Mouse (Mus musculus) ES-Bruce4 (cell line): ENCODE results near the gene Gpn1. TPM values are rescaled to one million over a fixed set of nuclear protein-coding genes. Genes with fewer than 3 reads are reported as not detected.
"Not testable (repeated sequence)": the region's sequence is repeated elsewhere in the genome, so short reads cannot be mapped to it uniquely, and the experiment has no call there.

Source experiments
- H3K27ac ChIP-seq: 2 replicates; pipeline ENCODE4 v1.5.1; 2012; ENCODE audit warnings: low read length, inconsistent platforms; ENCODE audit not compliant: insufficient read depth
- H3K27me3 ChIP-seq: 2 replicates; pipeline ENCODE4 v1.6.1; 2012; ENCODE audit warnings: mild to moderate bottlenecking, low read length, inconsistent platforms; ENCODE audit not compliant: control insufficient read depth, poor library complexity, insufficient read depth, severe bottlenecking
- H3K36me3 ChIP-seq: 2 replicates; pipeline ENCODE4 v1.6.1; 2012; ENCODE audit warnings: inconsistent platforms, mild to moderate bottlenecking, low read length, moderate library complexity; ENCODE audit not compliant: control insufficient read depth, poor library complexity, insufficient read depth, severe bottlenecking
- H3K4me1 ChIP-seq: one replicate; pipeline ENCODE4 v1.8.1; 2011; ENCODE audit warnings: low read length; ENCODE audit not compliant: control insufficient read depth, insufficient read depth
- H3K4me3 ChIP-seq: 2 replicates; pipeline ENCODE4 v1.5.1; 2011; ENCODE audit warnings: low read depth, mild to moderate bottlenecking, low read length
- H3K9ac ChIP-seq: 2 replicates; pipeline ENCODE4 v1.6.1; 2012; ENCODE audit warnings: low read depth, mild to moderate bottlenecking, inconsistent platforms; ENCODE audit not compliant: poor library complexity, severe bottlenecking
- H3K9me3 ChIP-seq: replicated peaks from 2 replicates; pipeline ENCODE4 v1.6.1; 2012; ENCODE audit warnings: mild to moderate bottlenecking, low read length, inconsistent platforms; ENCODE audit not compliant: control insufficient read depth, poor library complexity, insufficient read depth, severe bottlenecking
- CTCF ChIP-seq: IDR thresholded peaks from one replicate; pipeline ENCODE4 v1.8.1; 2011; ENCODE audit warnings: low read depth, low read length
- EP300 ChIP-seq: IDR thresholded peaks from 2 replicates; pipeline ENCODE4 v1.6.1; 2011; ENCODE audit warnings: low read depth, low read length; ENCODE audit not compliant: insufficient read depth
- POLR2A ChIP-seq: IDR thresholded peaks from one replicate; pipeline ENCODE4 v1.8.1; 2011; ENCODE audit warnings: low read length; ENCODE audit not compliant: insufficient read depth
- polyA plus RNA-seq: library from polyadenylated mRNA; stranded (reverse); fragments of >200 nt; gene quantifications from 2 replicates; pipeline ENCODE4 v1.2.4, GENCODE M21; 2011; ENCODE audit warnings: low read depth; ENCODE audit not compliant: missing spikeins, insufficient read depth, insufficient read length

Gpn1 gene
- polyA plus RNA-seq, 1 experiment, result 54.8 TPM

DNA sequence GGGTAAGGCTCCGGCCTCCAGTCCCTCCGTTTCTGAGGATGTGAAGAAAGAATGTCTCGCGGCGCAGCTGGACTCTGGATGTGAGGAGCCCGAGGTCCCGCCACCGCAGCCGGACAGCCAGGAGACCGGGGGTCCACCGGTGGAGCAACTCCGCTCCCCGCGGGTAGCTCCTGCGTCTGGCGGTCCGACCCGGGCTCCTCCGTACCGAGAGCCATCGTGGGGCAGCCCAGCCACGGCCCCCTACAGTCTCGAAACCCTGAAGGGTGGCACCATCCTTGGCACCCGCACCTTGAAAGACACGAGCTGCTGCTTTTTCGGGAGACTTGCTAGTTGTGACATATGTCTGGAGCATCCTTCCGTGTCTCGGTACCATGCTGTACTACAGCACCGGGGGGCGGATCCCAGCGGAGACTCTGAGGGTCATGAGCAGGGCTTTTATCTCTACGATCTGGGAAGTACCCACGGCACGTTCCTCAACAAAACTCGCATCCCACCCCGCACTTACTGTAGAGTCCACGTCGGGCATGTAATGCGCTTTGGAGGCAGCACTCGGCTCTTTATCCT lies 32.7 kb downstream of the Gpn1 start:
- no peak for TF ChIP-seq POLR2A
- no peak for TF ChIP-seq EP300
- TF ChIP-seq CTCF, result no peak
- Histone ChIP-seq H3K27ac (no peak overlapping the region), H3K36me3 (peaks cover 17% of the 10 kb centered on the region; the same call in 1 of the 2 replicates), H3K27me3 (no peaks in the 10 kb centered on the region), H3K4me1 (no peaks in the 10 kb centered on the region), H3K9ac (peak overlapping the region; percentile 78), H3K9me3 (no peaks in the 10 kb centered on the region), H3K4me3 (peak overlapping the region; percentile 100)

- H3K27me3 ChIP-seq, H3K4me1 ChIP-seq, H3K9me3 ChIP-seq, H3K27ac ChIP-seq: not testable (repeated sequence)
- peaks cover 20% of the 10 kb centered on the region; the same call in 1 of the 2 replicates for H3K36me3 ChIP-seq
- peak within 1 kb of the TSS; percentile 100 for H3K4me3 ChIP-seq
- peak within 1 kb of the TSS; percentile 78 for H3K9ac ChIP-seq
These were observed 33.2 kb downstream of the Gpn1 start, which contains the start of gene Supt7l for GRCm38 (mm10) chr5:31527707-31528106. Supt7l (minus strand) TSS chr5:31527807.

- Histone ChIP-seq H3K36me3 (peaks cover 22% of the 10 kb centered on the region; the same call in 1 of the 2 replicates), H3K4me1 (no peaks in the 10 kb centered on the region), H3K9me3 (no peaks in the 10 kb centered on the region), H3K9ac (no peak overlapping the region), H3K27ac (no peak overlapping the region), H3K27me3 (no peaks in the 10 kb centered on the region), H3K4me3 (no peak overlapping the region)
- TF ChIP-seq CTCF (no peak), POLR2A (no peak), EP300 (no peak)
These were observed 34.0 kb downstream of the Gpn1 start for GRCm38 (mm10) chr5:31528560-31528959.

DNA sequence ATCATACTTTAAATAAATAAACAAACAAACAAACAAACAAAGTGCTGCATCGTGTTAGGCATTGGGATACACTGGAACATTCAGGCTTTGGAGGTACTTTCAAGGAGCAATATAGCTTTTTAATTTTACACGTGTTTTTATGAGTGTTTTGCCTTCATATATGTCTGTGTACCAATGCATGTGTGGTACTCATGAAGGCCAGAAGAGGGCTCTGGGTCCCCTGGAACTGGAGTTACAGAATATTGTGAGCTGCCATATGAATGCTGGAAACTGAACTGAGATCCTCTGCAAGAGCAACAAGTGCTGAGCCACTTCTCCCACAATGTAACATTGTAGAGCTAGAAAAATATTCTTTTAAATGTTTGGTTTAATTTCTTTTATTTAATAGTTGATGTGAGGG lies 40.7 kb downstream of the Gpn1 start:
- Histone ChIP-seq H3K4me3 (no peak overlapping the region), H3K27me3 (no peaks in the 10 kb centered on the region), H3K36me3 (peaks cover 46% of the 10 kb centered on the region), H3K9ac (no peak overlapping the region), H3K9me3 (no peaks in the 10 kb centered on the region), H3K4me1 (no peaks in the 10 kb centered on the region), H3K27ac (no peak overlapping the region)
- TF ChIP-seq CTCF, result no peak
- no peak for TF ChIP-seq EP300
- no peak for TF ChIP-seq POLR2A

DNA sequence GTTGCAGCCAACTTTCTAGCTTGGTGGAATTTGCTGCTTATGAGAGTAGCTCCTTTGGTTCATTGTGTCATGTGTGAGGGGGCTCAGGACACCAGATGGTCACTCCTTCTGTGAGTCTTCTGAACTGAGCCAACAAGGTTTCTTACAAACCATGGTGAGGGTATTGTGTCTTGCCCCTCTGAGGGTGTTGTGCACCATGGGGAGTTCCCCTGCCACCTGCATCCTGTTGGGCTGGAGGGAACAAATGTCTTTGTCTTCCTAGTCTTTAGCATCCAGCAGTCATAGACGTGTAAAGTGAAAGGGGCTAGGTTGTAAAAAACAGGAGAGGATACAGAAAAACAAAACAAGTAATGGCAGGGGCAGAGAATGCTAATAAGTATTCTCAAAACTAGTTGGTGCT lies 64.9 kb downstream of the Gpn1 start:
- Histone ChIP-seq H3K9me3 (no peaks in the 10 kb centered on the region), H3K9ac (no peak overlapping the region), H3K4me3 (no peak overlapping the region), H3K27ac (no peak overlapping the region), H3K36me3 (no peaks in the 10 kb centered on the region), H3K4me1 (no peaks in the 10 kb centered on the region), H3K27me3 (no peaks in the 10 kb centered on the region)
- TF ChIP-seq CTCF, result no peak
- TF ChIP-seq EP300, result no peak
- TF ChIP-seq POLR2A, result no peak

- Histone ChIP-seq H3K27me3 (no peaks in the 10 kb centered on the region), H3K27ac (no peak overlapping the region), H3K4me1 (no peaks in the 10 kb centered on the region), H3K9ac (no peak overlapping the region), H3K4me3 (no peak overlapping the region), H3K36me3 (no peaks in the 10 kb centered on the region), H3K9me3 (no peaks in the 10 kb centered on the region)
- no peak for TF ChIP-seq CTCF
- TF ChIP-seq POLR2A, result no peak
- no peak for TF ChIP-seq EP300
These were observed 65.8 kb downstream of the Gpn1 start for GRCm38 (mm10) chr5:31560352-31560751.
